Mouse (Mus musculus): ENCODE measurements around the gene Arhgap45. TPM values are rescaled to one million over a fixed set of nuclear protein-coding genes. Genes with fewer than 3 reads are reported as not detected.

Gene Arhgap45
- polyA plus RNA-seq, 2 experiments: 3.4 to 12.8 TPM

DNA sequence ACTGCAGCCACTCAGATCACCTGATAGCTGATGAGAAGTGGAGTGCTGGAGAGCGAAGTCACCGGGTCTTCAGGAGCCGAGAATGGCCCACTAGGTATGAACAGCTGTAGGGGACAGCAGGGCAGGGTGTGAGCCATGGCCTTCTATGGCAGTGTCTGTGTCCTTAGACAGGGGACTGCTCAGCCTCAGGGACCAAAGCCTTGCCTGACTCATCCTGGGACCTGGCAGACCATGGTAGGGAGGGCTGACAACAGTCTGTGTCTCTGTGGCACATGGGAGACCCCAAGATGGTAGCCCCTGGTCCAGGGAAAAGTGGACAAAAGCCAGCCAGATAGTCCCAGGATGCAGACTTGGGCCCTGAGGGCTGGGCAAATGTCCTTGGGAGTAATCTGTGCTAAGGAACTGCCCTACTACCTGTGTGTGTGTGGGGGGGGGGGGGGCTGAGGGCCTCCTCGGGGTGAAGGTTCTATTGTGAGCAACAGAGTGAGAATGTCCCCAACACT, 53.5 kb downstream of the Arhgap45 start:
- Histone ChIP-seq H3K4me2 (replicated peaks; ENCODE audit: low read depth, low read length, severe bottlenecking) (no peak overlapping the region), H3K4me1 (ENCODE audit: control insufficient read depth, insufficient read depth, low read length) (peaks cover 7% of the 10 kb centered on the region; the same call in 1 of the 2 replicates), H3K4me3 (replicated peaks; ENCODE audit: low read length) (no peak overlapping the region), H3K36me3 (ENCODE audit: control insufficient read depth, insufficient read depth, low read length) (peaks cover 13% of the 10 kb centered on the region), H3K27ac (replicated peaks; ENCODE audit: low read depth, low read length) (no peak overlapping the region), H3K9me3 (ENCODE audit: control insufficient read depth, low read length) (no peaks in the 10 kb centered on the region), H3K9ac (ENCODE audit: low read depth, low read length, severe bottlenecking) (no peak overlapping the region), H3K27me3 (ENCODE audit: control insufficient read depth, insufficient read depth, low read length) (no peaks in the 10 kb centered on the region)
- DNase-seq (ENCODE audit: low spot score) (no peak), ATAC-seq (ENCODE audit: low FRiP score, low read depth) (no peak)
- 90% methylated on average over 3 of the region's 4 CpGs for WGBS
- TF ChIP-seq POLR2A (IDR thresholded peaks at IDR 0.05; ENCODE audit: borderline replicate concordance, extremely low read depth, insufficient read depth, insufficient read length): no peak

DNA sequence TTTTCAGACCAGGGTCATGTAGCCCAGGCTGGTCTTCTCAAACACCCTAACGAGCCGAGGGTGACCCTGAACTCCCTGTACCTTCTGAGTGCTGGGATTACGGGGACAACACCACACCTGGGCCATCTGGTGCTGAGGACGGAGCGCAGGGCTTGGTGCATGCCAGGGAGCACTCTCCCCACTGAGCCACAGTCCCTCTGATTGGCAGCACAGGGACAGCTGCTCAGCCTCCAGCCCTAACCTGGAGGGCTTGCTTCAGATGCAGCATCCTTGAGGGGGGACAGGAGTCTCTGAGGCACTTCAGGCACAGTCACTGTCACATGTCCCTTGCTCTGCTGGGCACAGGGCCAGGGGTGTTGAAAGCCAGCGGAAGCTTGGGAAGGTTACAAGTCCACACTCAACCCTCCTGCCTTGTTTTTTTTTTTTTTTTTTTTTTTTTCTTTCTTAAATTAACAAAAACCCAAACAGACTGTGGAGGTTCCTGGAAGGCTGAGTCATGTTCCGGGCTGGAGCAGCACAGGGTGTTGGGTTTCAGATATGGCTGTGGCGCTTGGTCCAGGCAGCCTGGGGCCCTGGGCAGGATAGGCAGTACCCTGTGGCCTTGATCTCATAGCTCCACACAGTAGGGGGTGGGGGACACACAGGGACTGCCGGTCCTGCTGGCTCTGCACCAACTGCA, 54.5 kb downstream of the Arhgap45 start:
- DNase-seq (ENCODE audit: low spot score) (peak; percentile 24), ATAC-seq (ENCODE audit: low FRiP score, low read depth) (peak; percentile 68; the same call in 1 of the 2 replicates)
- no peaks in the 10 kb centered on the region for H3K9me3 ChIP-seq (ENCODE audit: control insufficient read depth, low read length)
- H3K9ac ChIP-seq (ENCODE audit: low read depth, low read length, severe bottlenecking): 0 out of 2 replicates have a peak overlapping the region, but pooled peaks have one; percentile 8
- H3K4me1 ChIP-seq (ENCODE audit: control insufficient read depth, insufficient read depth, low read length): peaks cover 8% of the 10 kb centered on the region; the same call in 1 of the 2 replicates
- no peak for TF ChIP-seq POLR2A (IDR thresholded peaks at IDR 0.05; ENCODE audit: borderline replicate concordance, extremely low read depth, insufficient read depth, insufficient read length)
- no peak overlapping the region for H3K4me2 ChIP-seq (replicated peaks; ENCODE audit: low read depth, low read length, severe bottlenecking)
- WGBS: 59% methylated on average over 9 of the region's 9 CpGs
- H3K27me3 ChIP-seq (ENCODE audit: control insufficient read depth, insufficient read depth, low read length): no peaks in the 10 kb centered on the region
- H3K4me3 ChIP-seq (replicated peaks; ENCODE audit: low read length): no peak overlapping the region
- H3K27ac ChIP-seq (replicated peaks; ENCODE audit: low read depth, low read length): peak overlapping the region; percentile 48; the same call in 1 of the 2 replicates
- H3K36me3 ChIP-seq (ENCODE audit: control insufficient read depth, insufficient read depth, low read length): peaks cover 13% of the 10 kb centered on the region

DNA sequence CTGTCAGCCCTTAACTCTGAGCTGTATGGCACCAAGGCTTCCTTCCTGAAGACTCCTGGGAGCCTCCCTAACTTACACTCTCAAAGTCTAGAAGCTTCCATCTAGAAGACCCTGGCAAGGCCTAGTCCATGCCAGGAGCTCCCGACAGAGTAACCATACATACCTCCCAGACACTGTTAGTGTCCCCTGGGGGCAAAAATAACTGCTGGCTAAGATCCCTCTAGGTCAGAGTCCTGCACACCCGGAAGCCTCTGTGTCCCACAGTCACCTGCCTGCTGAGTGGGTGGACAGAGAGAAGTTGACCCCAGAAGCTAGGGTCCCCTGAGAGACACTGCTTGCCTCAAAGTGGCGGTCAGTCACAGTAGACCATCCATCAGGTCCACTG, 55.1 kb downstream of the Arhgap45 start:
- no peak for TF ChIP-seq POLR2A (IDR thresholded peaks at IDR 0.05; ENCODE audit: borderline replicate concordance, extremely low read depth, insufficient read depth, insufficient read length)
- no peak for ATAC-seq (ENCODE audit: low FRiP score, low read depth)
- 0 out of 2 replicates have a peak overlapping the region, but pooled peaks have one; percentile 8 for H3K9ac ChIP-seq (ENCODE audit: low read depth, low read length, severe bottlenecking)

DNA sequence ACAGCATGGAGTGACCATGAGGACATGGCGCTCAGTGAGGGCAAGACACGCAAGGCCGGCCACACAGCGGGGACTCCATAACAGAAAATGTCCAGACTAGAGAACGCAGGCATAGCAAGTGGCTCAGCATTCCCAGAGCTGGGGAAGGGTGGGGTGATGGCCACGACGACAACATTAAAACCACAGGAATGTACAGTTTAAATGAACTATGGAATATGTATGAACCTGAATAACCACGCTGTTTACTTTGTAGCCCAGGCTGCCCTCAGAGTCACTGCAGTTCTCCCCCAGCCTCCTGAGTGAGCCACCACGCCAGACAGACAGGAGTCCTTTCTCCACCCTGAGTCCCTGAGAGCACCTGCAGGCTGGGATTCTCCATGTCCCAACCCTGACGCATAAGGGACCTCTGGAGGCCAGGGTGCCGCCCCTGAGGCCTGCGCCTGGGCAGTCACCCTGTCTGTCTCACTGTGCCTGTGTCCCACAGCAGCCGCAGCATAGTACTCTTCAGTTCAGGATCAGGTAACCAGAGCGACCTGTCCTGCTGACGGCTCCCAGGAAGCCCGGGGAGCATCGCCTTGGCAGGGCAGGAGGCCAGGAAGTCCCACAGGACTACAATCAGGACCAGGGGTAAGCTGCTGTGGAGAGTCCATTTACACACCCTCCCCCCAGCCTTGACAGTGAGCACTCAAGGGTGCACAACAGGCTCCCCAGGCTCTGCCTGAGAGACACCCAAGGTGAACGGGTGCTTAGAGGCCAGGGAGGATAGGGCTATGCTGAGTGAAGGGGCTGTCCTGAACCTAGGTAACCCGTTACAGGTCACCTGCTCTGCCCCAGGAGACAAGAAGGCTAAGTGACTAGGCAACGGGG, 56.4 kb downstream of the Arhgap45 start:
- no peak for ATAC-seq (ENCODE audit: low FRiP score, low read depth)
- Histone ChIP-seq H3K4me2 (replicated peaks; ENCODE audit: low read depth, low read length, severe bottlenecking) (no peak overlapping the region), H3K9ac (ENCODE audit: low read depth, low read length, severe bottlenecking) (no peak overlapping the region), H3K4me3 (replicated peaks; ENCODE audit: low read length) (no peak overlapping the region), H3K27ac (replicated peaks; ENCODE audit: low read depth, low read length) (no peak overlapping the region), H3K27me3 (ENCODE audit: control insufficient read depth, insufficient read depth, low read length) (no peaks in the 10 kb centered on the region), H3K9me3 (ENCODE audit: control insufficient read depth, low read length) (no peaks in the 10 kb centered on the region), H3K4me1 (ENCODE audit: control insufficient read depth, insufficient read depth, low read length) (peaks cover 8% of the 10 kb centered on the region; the same call in 1 of the 2 replicates), H3K36me3 (ENCODE audit: control insufficient read depth, insufficient read depth, low read length) (peaks cover 6% of the 10 kb centered on the region)
- no peak for TF ChIP-seq POLR2A (IDR thresholded peaks at IDR 0.05; ENCODE audit: borderline replicate concordance, extremely low read depth, insufficient read depth, insufficient read length)
- DNase-seq (ENCODE audit: low spot score): no peak
- WGBS: 78% methylated on average over 20 of the region's 20 CpGs

More for the DNA sequence above, 55.1 kb downstream of the Arhgap45 start:
- H3K4me1 ChIP-seq (ENCODE audit: control insufficient read depth, insufficient read depth, low read length): peaks cover 8% of the 10 kb centered on the region; the same call in 1 of the 2 replicates
- 72% methylated on average over 3 of the region's 3 CpGs for WGBS
- H3K36me3 ChIP-seq (ENCODE audit: control insufficient read depth, insufficient read depth, low read length): peaks cover 13% of the 10 kb centered on the region
- H3K27me3 ChIP-seq (ENCODE audit: control insufficient read depth, insufficient read depth, low read length): no peaks in the 10 kb centered on the region
- H3K27ac ChIP-seq (replicated peaks; ENCODE audit: low read depth, low read length): peak overlapping the region; percentile 33; the same call in 1 of the 2 replicates
- H3K4me2 ChIP-seq (replicated peaks; ENCODE audit: low read depth, low read length, severe bottlenecking): no peak overlapping the region
- H3K4me3 ChIP-seq (replicated peaks; ENCODE audit: low read length): no peak overlapping the region
- no peak for DNase-seq (ENCODE audit: low spot score)
- H3K9me3 ChIP-seq (ENCODE audit: control insufficient read depth, low read length): no peaks in the 10 kb centered on the region
